Mouse (Mus musculus) brown adipose tissue, adult 24 weeks (tissue): ENCODE measurements around the gene Derl3. TPM values are rescaled to one million over a fixed set of nuclear protein-coding genes. Genes with fewer than 3 reads are reported as not detected.
A peak's percentile ranks its signal among the peaks of the same experiment; 100 is the strongest.

Source experiments
- H3K27ac ChIP-seq: fragments of 200-500 bp; replicated peaks from 2 replicates; pipeline ENCODE4 v1.5.1; 2012; ENCODE audit warnings: low read depth, mild to moderate bottlenecking, low read length
- H3K4me1 ChIP-seq: fragments of 200-500 bp; 2 replicates; pipeline ENCODE4 v1.6.1; 2012; ENCODE audit warnings: low read length, mixed read lengths; ENCODE audit not compliant: control insufficient read depth, insufficient read depth, insufficient read length
- H3K4me3 ChIP-seq: fragments of 200-500 bp; 2 replicates; pipeline ENCODE4 v1.5.1; 2012; ENCODE audit warnings: low read depth, mild to moderate bottlenecking, low read length, moderate library complexity; ENCODE audit not compliant: insufficient read depth
- polyA plus RNA-seq: library from polyadenylated mRNA; stranded (reverse); fragments of >200 nt; gene quantifications from 2 replicates; pipeline ENCODE4 v1.2.4, GENCODE M21; 2012; ENCODE audit not compliant: missing spikeins, insufficient read depth, insufficient read length

Gene Derl3
- polyA plus RNA-seq, 1 experiment = not detected

GRCm38 (mm10) chr10:75919026-75919425, 25.8 kb downstream of the Derl3 start:
- no peak overlapping the region for H3K4me3 ChIP-seq
- peaks cover 6% of the 10 kb centered on the region; the same call in 1 of the 2 replicates for H3K4me1 ChIP-seq
- H3K27ac ChIP-seq = no peak overlapping the region

- Histone ChIP-seq H3K4me3 (peak within 1 kb of the TSS; percentile 82), H3K4me1 (peaks cover 6% of the 10 kb centered on the region; the same call in 1 of the 2 replicates), H3K27ac (peak within 1 kb of the TSS; percentile 92)
Observed at GRCm38 (mm10) chr10:75921026-75921725, 28.0 kb downstream of the Derl3 start, which contains the start of gene Smarcb1. Smarcb1 (minus strand) TSS chr10:75921617.

GRCm38 (mm10) chr10:75921726-75922560, 28.7 kb downstream of the Derl3 start:
- peak overlapping the region; percentile 84 for H3K27ac ChIP-seq
- H3K4me3 ChIP-seq = peak overlapping the region; percentile 71
- H3K4me1 ChIP-seq = peaks cover 6% of the 10 kb centered on the region; the same call in 1 of the 2 replicates

GRCm38 (mm10) chr10:75924324-75924723, 31.1 kb downstream of the Derl3 start:
- Histone ChIP-seq H3K4me3 (no peak overlapping the region), H3K4me1 (0 out of 2 replicates have a peak, but pooled peaks cover 2% of the 10 kb centered on the region), H3K27ac (no peak overlapping the region)

GRCm38 (mm10) chr10:75926396-75926795, 33.2 kb downstream of the Derl3 start:
- no peak overlapping the region for H3K27ac ChIP-seq

GRCm38 (mm10) chr10:75930304-75930703, 37.1 kb downstream of the Derl3 start:
- H3K27ac ChIP-seq = no peak overlapping the region
- H3K4me1 ChIP-seq = peaks cover 15% of the 10 kb centered on the region
- 0 out of 2 replicates have a peak overlapping the region, but pooled peaks have one; percentile 12 for H3K4me3 ChIP-seq

More at GRCm38 (mm10) chr10:75926396-75926795, 33.2 kb downstream of the Derl3 start:
- 0 out of 2 replicates have a peak, but pooled peaks cover 4% of the 10 kb centered on the region for H3K4me1 ChIP-seq
- H3K4me3 ChIP-seq = no peak overlapping the region

- Histone ChIP-seq H3K4me3 (peak overlapping the region; percentile 89), H3K27ac (no peak overlapping the region), H3K4me1 (peaks cover 16% of the 10 kb centered on the region)
Observed at GRCm38 (mm10) chr10:75931311-75931710, 38.1 kb downstream of the Derl3 start.

- peaks cover 16% of the 10 kb centered on the region for H3K4me1 ChIP-seq
- peak overlapping the region; percentile 37; the same call in 1 of the 2 replicates for H3K27ac ChIP-seq
Observed at GRCm38 (mm10) chr10:75932081-75932678, 39.0 kb downstream of the Derl3 start.

GRCm38 (mm10) chr10:75932891-75933290, 39.7 kb downstream of the Derl3 start, which contains the start of gene Chchd10:
Chchd10 (plus strand) TSS chr10:75933130.
- H3K27ac ChIP-seq = peak within 1 kb of the TSS; percentile 37; the same call in 1 of the 2 replicates
- H3K4me1 ChIP-seq = peaks cover 16% of the 10 kb centered on the region
- peak within 1 kb of the TSS; percentile 89 for H3K4me3 ChIP-seq

More at GRCm38 (mm10) chr10:75932081-75932678, 39.0 kb downstream of the Derl3 start:
- H3K4me3 ChIP-seq = peak overlapping the region; percentile 89

GRCm38 (mm10) chr10:75934991-75935390, 41.8 kb downstream of the Derl3 start:
- no peak overlapping the region for H3K27ac ChIP-seq

GRCm38 (mm10) chr10:75935680-75936541, 42.7 kb downstream of the Derl3 start, which contains the start of gene Mmp11:
Mmp11 (minus strand) TSS chr10:75936496.
- Histone ChIP-seq H3K4me1 (peaks cover 16% of the 10 kb centered on the region), H3K27ac (peak within 1 kb of the TSS; percentile 92), H3K4me3 (peak within 1 kb of the TSS; percentile 83)

More at GRCm38 (mm10) chr10:75934991-75935390, 41.8 kb downstream of the Derl3 start:
- Histone ChIP-seq H3K4me3 (no peak overlapping the region; the same call in 1 of the 2 replicates), H3K4me1 (peaks cover 16% of the 10 kb centered on the region)

GRCm38 (mm10) chr10:75936909-75937667, 43.9 kb downstream of the Derl3 start:
- peak overlapping the region; percentile 70 for H3K27ac ChIP-seq
- peaks cover 12% of the 10 kb centered on the region for H3K4me1 ChIP-seq
- H3K4me3 ChIP-seq = peak overlapping the region; percentile 83

GRCm38 (mm10) chr10:75937851-75938643, 44.8 kb downstream of the Derl3 start:
- Histone ChIP-seq H3K27ac (peak overlapping the region; percentile 77), H3K4me1 (peaks cover 5% of the 10 kb centered on the region), H3K4me3 (peak overlapping the region; percentile 83)
